ENCODE assay signal across 13 mouse cellular contexts in genomic region chr13:70789022-70789421, GRCm38 (mm10). TPM values are rescaled to one million over a fixed set of nuclear protein-coding genes. Genes with fewer than 3 reads are reported as not detected.
DNase-seq lines count a peak whose midpoint lies in the region; ATAC-seq and TF ChIP-seq lines count a peak whose summit lies in the region.
"Had no signal": no experiment of that assay in that cellular context is flagged by ENCODE, and none has a peak within 500 bp of the region (broad histone marks: within the 10 kb centered on the region; RNA-seq: fewer than 3 reads in every experiment).

No protein-coding gene starts in this region.

- H3K9me3 ChIP-seq in kidney, embryonic 14.5 days (ENCODE audit: control insufficient read depth, low read length) = no peaks in the 10 kb centered on the region
- H3K9me3 ChIP-seq in embryonic facial prominence, embryonic 10.5 days = no peaks in the 10 kb centered on the region
- H3K9me3 ChIP-seq: heart, embryonic 13.5 days; limb, embryonic 13.5 days had no signal

- no peak overlapping the region for H3K27ac ChIP-seq in kidney, adult 2 months (ENCODE audit: insufficient read depth, low read depth, low read length)
- no peak overlapping the region for H3K27ac ChIP-seq in kidney, embryonic 14.5 days (ENCODE audit: low read depth, low read length)
- peak overlapping the region; percentile 32 for H3K27ac ChIP-seq in embryonic fibroblast, embryonic 13.5 days (ENCODE audit: insufficient read depth, low read length)
- no peak overlapping the region for H3K27ac ChIP-seq in embryonic facial prominence, embryonic 10.5 days (replicated peaks)
- H3K27ac ChIP-seq: heart, embryonic 13.5 days; limb, embryonic 13.5 days had no signal

- H3K4me2 ChIP-seq in kidney, embryonic 14.5 days (replicated peaks; ENCODE audit: low read depth, low read length) = no peak overlapping the region
- H3K4me2 ChIP-seq: heart, embryonic 13.5 days; limb, embryonic 13.5 days had no signal

- 23% methylated on average over 1 of the region's 1 CpGs for WGBS in kidney, adult 2 months
- WGBS in kidney, embryonic 14.5 days = 43% methylated on average over 1 of the region's 1 CpGs
- WGBS in embryonic facial prominence, embryonic 10.5 days = 72% methylated on average over 1 of the region's 1 CpGs

- no peaks in the 10 kb centered on the region for H3K27me3 ChIP-seq in kidney, adult 2 months (replicated peaks; ENCODE audit: control insufficient read depth, insufficient read depth, low read length)
- H3K27me3 ChIP-seq in kidney, embryonic 14.5 days (ENCODE audit: control insufficient read depth, insufficient read depth, low read length) = no peaks in the 10 kb centered on the region
- H3K27me3 ChIP-seq in embryonic facial prominence, embryonic 10.5 days (replicated peaks; ENCODE audit: low read depth, poor library complexity, severe bottlenecking) = no peaks in the 10 kb centered on the region
- H3K27me3 ChIP-seq: heart, embryonic 13.5 days; limb, embryonic 13.5 days had no signal

- no peak for TF ChIP-seq POLR2A in kidney, adult 2 months (IDR thresholded peaks at IDR 0.05; ENCODE audit: low read depth, low read length)
- TF ChIP-seq POLR2A in embryonic fibroblast, embryonic 13.5 days (IDR thresholded peaks at IDR 0.05; ENCODE audit: low read depth, low read length) = no peak

- DNase-seq in kidney, adult 2 months = peak; percentile 53
- peak; percentile 70 for DNase-seq in NIH3T3 (ENCODE audit: low read depth)
- DNase-seq in adrenal gland, postnatal 25 days = peak; percentile 50
- no peak for DNase-seq in thymus, postnatal 10 days (ENCODE audit: low spot score in 2 of 2)
- no peak for DNase-seq in embryonic facial prominence, embryonic 10.5 days (ENCODE audit: low spot score)
- DNase-seq in left cerebral cortex, adult 11 months (ENCODE audit: low spot score) = no peak
- DNase-seq: right cerebral cortex, postnatal 14 days had no signal

- no peak for TF ChIP-seq CTCF in kidney, adult 2 months (conservative IDR thresholded peaks at IDR 0.05; ENCODE audit: insufficient read depth, insufficient read length, low read depth, low read length)
- TF ChIP-seq CTCF in embryonic fibroblast, embryonic 13.5 days (IDR thresholded peaks at IDR 0.05; ENCODE audit: borderline replicate concordance, insufficient read depth, low read length) = no peak

- H3K9ac ChIP-seq in kidney, embryonic 14.5 days (ENCODE audit: low read depth, low read length) = no peak overlapping the region
- H3K9ac ChIP-seq: heart, embryonic 13.5 days; limb, embryonic 13.5 days had no signal

- no peaks in the 10 kb centered on the region for H3K36me3 ChIP-seq in kidney, adult 2 months (ENCODE audit: control insufficient read depth, insufficient read depth, low read length)
- H3K36me3 ChIP-seq in kidney, embryonic 14.5 days (ENCODE audit: control insufficient read depth, insufficient read depth, low read length) = no peaks in the 10 kb centered on the region; the same call in 1 of the 2 replicates
- H3K36me3 ChIP-seq in embryonic facial prominence, embryonic 10.5 days (replicated peaks) = no peaks in the 10 kb centered on the region
- H3K36me3 ChIP-seq: heart, embryonic 13.5 days; limb, embryonic 13.5 days had no signal

- peaks cover 3% of the 10 kb centered on the region; the same call in 1 of the 2 replicates for H3K4me1 ChIP-seq in kidney, adult 2 months (ENCODE audit: control insufficient read depth, insufficient read depth, low read length)
- peaks cover 10% of the 10 kb centered on the region; the same call in 1 of the 2 replicates for H3K4me1 ChIP-seq in kidney, embryonic 14.5 days (ENCODE audit: control insufficient read depth, insufficient read depth, low read length)
- H3K4me1 ChIP-seq in embryonic fibroblast, embryonic 13.5 days (ENCODE audit: control insufficient read depth, insufficient read depth, low read length) = peaks cover 9% of the 10 kb centered on the region
- peaks cover 6% of the 10 kb centered on the region for H3K4me1 ChIP-seq in embryonic facial prominence, embryonic 10.5 days
- H3K4me1 ChIP-seq: heart, embryonic 13.5 days had no signal

- H3K4me3 ChIP-seq in kidney, adult 2 months (ENCODE audit: insufficient read depth, low read depth, low read length) = no peak overlapping the region
- H3K4me3 ChIP-seq in kidney, embryonic 14.5 days (ENCODE audit: low read length) = no peak overlapping the region
- H3K4me3 ChIP-seq in embryonic fibroblast, embryonic 13.5 days (ENCODE audit: insufficient read depth, low read length) = no peak overlapping the region
- H3K4me3 ChIP-seq in embryonic facial prominence, embryonic 10.5 days = no peak overlapping the region
- H3K4me3 ChIP-seq: heart, embryonic 13.5 days; limb, embryonic 13.5 days had no signal

- no peak for ATAC-seq in kidney, embryonic 14.5 days (ENCODE audit: low FRiP score, low TSS enrichment)
- ATAC-seq: forebrain, embryonic 16.5 days; lung, postnatal 0 days had no signal

RNA-seq across cellular contexts. Expression of gene Adamts16, which starts 52.6 kb away (rescaled TPM):
- polyA plus RNA-seq in kidney, adult 2 months (2012; rRNA removed) = 1.2 and 1.4 TPM in 2 replicates
- 6.6 and 11.2 TPM in 2 replicates for polyA plus RNA-seq in kidney, embryonic 14.5 days (2014; fragmentation: Nextera tagmentation; extraction: Ambion mirVana)
- 0.38 and 1.0 TPM in 2 replicates for total RNA-seq in adrenal gland, postnatal 25 days (2021)
- polyA plus RNA-seq in embryonic fibroblast, embryonic 13.5 days (2011; ENCODE audit: insufficient read length, low read depth, missing spikeins) = 0.87 and 3.1 TPM in 2 replicates
- 0.33 and 0.36 TPM in 2 replicates for polyA plus RNA-seq in embryonic facial prominence, embryonic 10.5 days (2016; fragmentation: Nextera tagmentation; extraction: Ambion mirVana)
- polyA plus RNA-seq: lung, postnatal 0 days had no signal

Comparison
In these comparisons a context has a peak if more than half of its experiments do, and no peak if none do; other contexts are left out.
1. DNase-seq: peak in kidney, adult 2 months (single experiment), NIH3T3 (single experiment) and adrenal gland, postnatal 25 days (single experiment); none in thymus, postnatal 10 days (0 of 2), embryonic facial prominence, embryonic 10.5 days (single experiment) and left cerebral cortex, adult 11 months (single experiment).